Mouse (Mus musculus): ENCODE data around the gene Samm50.
"Not testable (repeated sequence)": the region's sequence is repeated elsewhere in the genome, so short reads cannot be mapped to it uniquely, and the experiment has no call there.

Gene Samm50

DNA sequence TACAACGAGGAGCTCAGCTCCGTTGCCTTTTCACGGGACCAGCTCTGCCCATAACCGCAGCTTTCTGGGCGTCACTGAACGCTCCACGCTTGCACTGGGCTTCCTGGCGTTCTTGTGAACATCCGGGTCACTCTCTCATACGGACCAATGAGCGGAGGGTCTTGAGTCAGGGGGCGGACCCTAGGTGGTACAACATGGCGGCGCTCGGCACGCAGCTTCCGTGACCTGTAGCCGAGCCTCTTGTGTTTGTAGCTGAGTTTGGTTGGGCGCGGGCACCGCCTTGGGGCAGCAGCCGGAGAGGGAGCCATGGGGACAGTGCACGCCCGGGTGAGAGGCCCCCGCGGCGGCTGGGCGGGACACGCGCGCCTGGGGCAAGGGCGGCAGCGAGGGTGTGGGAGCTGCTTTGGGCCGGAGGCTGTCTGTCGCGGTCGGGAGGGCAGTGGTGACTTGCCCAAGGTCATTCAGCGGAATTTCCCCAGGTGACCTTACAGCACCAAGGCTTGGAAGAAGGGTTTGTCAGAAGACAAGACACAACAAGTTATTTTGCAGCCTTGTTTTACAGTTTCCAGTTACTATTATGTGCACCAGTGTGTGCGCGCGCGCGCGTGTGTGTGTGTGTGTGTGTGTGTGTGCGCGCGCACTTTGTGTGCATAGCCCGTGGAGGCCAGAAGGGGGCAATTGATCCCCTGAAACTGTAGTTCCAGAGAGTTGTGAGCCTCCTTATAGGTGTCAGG, at the start of gene Samm50:
Gene Samm50, plus strand, starts transcription at position 184 of the 734 bp plus-strand sequence.
- DNase-seq, result peak; percentile 86 to 89

GRCm38 (mm10) chr15:84156158-84156557, 35.9 kb upstream of the Samm50 start:
- no peak for DNase-seq

DNA sequence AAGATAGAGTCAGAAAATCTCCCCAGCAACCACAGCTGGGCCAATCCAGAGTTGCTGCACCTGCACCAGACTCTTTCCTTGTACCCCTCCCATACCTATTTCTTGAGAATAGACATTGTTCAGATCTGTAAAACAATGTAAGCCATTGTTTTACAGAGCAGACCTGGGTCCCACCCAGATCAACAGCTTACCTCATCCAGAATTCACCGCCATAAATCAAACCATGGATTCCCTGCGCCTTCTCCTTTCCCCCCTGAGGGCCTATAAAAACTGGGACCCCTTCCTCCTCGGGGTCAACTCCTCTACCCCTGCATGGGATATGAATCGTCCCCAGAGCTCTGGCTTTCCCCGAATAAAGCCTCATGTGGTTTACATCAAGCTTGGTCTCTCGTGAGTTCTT, 34.5 kb upstream of the Samm50 start:
- DNase-seq, result not testable (repeated sequence)

DNA sequence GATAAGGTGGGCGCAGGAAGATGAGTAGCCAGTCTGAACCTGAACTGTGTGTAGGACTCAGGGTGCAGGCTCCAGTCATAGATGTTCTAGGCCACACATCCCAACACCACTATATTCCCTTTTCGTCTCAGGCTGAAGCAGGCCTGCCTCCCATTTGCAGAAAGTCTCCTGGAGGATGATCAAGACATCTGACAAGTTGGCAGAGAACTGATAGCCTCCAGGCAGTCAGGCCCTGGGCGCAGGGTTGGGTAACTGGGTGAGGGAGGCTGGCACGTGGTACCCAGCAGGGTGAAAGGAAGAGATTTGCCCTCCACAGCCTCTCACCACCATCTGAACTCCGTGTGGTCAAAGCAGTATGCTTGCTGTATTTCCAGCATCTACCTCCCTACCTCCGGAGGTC, 30.2 kb upstream of the Samm50 start:
- no peak for DNase-seq

DNA sequence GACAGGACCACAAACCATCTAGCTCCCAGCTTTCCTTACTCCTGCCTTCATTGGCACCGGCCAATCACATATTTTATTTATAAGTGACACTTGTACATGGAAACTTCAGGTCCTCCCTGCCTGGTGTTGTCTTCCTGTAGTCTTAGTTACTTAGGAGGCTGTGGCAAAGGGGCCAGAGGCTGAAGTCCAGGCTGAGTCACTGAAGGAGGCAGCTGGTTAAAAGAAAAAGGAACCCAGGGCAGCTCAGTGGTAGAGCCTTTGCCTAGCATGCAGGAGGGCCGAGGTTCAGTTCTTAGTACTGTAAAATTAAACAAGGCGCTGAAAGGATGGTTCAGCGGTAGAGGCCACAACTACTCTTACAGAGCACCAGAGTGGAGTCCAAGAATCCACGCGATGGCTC, 25.2 kb upstream of the Samm50 start:
- DNase-seq, result no peak

DNA sequence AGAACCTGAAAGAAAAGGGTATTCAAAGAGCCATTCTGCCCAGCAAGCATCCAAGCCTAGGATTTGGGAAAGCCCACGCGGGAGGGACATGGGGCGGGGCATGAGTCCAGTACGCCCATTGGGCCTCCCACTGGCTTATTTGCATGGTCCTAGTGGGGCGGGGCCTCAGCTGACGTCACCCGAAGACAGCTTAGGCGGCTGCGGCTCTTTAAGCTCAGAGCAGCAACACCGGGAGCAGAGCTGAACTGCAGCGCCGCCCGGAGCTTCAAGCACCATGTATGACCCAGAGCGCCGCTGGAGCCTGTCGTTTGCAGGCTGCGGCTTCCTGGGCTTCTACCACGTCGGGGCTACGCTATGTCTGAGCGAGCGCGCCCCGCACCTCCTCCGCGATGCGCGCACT, 24.4 kb upstream of the Samm50 start, which contains the start of gene Pnpla3:
Gene Pnpla3, plus strand, starts transcription at position 238 of the 400 bp plus-strand sequence.
- peak; percentile 63 to 73 for DNase-seq

DNA sequence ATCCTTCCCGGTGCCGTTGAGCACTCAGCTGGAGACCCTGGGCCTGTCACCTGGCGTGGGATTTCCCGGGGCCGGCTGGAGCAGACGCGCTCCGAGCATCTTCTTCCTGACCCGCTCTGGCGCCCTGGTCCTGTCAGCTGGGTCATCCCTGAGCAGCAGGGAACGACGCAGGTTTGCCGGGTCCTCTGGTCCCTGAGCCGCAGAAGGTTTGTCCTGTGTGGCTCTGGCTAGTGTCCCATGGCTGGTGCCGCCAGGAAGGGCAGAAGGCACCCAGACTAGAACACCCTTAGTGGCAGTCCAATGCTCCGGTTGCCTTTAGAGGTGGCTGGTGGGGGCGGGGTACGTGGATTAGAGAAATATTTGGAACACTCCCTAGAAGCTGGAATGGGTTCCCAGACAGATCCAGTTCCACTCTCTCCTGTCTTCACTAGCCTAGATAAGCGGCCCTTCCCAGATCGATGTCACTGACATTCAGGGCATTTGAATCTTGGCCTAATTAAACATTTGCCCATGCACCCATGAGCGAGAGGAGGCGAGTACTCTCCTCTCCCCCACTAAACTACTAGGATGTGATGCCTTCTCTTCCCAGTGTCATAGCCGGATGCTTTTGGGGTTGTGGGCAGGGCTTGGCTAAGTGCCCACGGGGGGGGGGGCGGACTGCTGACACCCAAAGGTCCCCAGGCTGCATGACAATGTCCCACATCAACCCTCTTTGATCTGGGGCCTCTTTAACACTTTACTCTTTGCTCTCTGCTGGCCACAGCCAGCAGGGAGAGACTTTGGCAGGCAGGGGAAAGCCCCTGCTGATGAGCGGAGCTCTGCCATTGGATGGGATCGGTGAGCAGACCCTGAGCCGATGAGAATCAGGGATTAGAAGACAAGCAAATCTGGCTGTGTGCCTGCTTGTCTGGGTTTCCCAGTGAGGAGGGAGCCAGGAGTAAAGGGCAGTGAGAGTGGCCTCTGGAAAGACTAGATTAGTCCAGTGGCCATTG, 23.6 kb upstream of the Samm50 start:
- no peak for DNase-seq

DNA sequence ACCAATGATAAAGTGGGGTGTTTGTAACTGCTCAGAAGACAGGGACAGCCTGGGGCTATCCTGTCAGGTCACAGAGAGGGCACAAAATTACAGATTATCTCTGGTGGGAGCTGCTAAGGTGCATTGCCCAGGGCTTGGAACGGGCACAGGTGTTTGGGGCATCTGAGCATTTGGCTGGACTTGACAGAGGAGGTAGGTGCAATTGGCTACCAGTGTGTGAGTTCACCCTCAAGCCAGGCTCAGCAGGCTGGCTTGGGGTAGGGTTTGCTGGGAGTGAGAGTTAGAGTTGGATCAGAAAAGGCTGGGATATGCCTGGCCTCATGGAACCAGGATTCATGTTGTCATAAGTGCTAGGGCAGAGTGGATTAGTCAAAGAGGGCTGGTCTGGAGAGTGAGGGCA, 22.5 kb upstream of the Samm50 start:
- DNase-seq, result no peak

- DNase-seq, result no peak
Measured at GRCm38 (mm10) chr15:84171166-84171565, 20.9 kb upstream of the Samm50 start.

DNA sequence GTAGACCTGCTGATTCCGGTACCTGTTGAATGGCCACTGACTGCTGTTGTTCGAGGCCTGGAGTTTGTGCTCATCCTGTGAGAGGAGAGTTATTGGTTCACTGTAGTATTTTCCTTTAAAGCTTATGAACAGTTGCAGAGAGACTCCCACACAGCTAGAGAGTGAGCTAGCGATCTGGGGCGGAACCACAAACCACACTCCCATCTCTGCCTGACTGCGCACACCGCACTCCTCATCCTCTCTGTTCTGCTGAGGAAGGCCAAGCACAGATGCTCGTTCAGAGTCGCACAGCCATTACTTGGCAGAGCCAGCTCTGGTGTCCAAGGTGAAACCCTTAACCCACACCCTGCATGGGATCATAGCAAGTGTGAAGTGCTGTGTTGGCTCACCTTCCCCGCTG, 13.3 kb upstream of the Samm50 start:
- no peak for DNase-seq

GRCm38 (mm10) chr15:84182000-84182399, 10.0 kb upstream of the Samm50 start:
- DNase-seq, result no peak

DNA sequence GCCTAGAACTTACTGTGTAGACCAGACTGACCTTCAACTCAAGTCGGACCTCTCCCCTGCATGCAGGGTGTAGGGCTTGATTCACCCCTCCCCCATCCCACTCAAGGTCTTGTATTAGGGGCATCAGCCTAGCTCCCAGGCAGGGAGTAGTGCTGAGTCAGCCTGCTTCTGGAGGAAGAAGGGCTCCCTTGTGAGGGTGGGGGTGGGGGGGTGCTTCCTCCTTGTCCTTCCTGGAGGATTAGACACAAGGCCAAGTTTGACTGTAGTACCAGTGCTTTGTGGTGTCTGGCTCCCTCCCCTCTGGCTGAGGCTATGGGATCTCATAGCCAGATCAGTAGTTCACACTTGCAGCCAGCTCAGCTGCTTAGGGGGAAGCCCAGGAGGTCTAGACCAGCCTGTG, 8.1 kb upstream of the Samm50 start:
- DNase-seq, result no peak

- no peak for DNase-seq
Measured at GRCm38 (mm10) chr15:84186196-84186595, 5.8 kb upstream of the Samm50 start.

GRCm38 (mm10) chr15:84188887-84189530, 3.0 kb upstream of the Samm50 start:
- DNase-seq, result no peak

GRCm38 (mm10) chr15:84189881-84190280, 2.2 kb upstream of the Samm50 start:
- DNase-seq, result no peak

DNA sequence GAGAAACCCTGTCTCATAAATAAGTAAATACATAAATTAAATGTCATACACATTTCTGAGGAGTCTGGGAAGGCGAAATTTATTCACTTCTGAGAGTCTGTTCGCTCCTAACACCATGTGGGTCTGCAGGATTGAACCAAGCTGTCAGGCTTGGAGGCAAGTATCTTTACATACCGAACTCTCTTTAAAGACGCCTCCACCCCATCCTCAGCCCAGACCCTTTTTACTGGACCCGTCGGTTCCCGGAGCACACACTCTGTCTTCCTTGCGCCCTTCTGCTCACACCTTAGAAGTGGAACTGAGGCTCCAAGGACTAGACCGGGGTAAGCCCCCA, 350 bp upstream of the Samm50 start:
- DNase-seq, result no peak

GRCm38 (mm10) chr15:84196486-84197165, 4.6 kb downstream of the Samm50 start:
- no peak for DNase-seq

- no peak for DNase-seq
Measured at GRCm38 (mm10) chr15:84207327-84207726, 15.3 kb downstream of the Samm50 start.

DNA sequence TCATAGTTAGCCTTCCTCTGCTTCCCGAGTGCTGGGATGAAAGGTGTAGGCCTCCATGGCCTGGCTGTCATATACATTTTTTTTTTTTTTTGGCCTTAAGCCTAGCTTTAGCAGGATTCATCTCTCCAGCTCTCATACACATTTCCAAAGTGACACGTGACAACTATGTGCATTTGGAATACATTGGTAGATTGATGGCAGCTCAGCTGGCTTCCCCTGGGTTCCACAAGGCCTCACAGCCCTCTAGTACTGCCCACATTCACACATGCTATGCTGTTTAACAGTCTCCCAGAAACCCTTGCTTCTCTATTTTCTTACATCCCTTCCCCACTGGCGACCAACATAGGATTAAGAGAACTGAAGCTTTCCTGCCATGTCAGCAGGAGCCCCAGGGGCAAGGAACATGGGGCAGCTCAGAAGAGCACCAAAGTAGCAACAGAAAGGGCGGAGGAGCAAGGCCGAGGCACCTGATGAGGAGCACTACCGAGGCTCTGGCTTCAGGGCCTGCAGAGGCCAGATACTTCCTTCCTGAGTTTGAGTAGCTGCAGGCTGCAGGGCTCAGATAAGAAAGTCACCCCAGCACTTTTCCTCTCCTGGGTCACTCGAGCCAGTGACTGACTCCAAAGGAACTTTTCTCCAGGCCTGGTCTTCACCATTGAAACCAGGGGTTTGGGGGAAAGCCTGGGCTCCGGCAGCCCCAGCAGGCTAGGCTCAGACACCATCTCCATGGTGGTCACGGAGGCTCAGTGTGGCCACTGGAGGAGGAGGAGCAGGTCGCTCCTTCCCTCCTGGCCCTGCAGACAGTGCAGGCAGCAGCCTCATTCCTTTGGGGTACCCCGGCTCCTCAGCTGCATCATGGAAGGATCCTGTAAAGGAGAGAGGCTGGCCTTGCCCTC, 17.7 kb downstream of the Samm50 start:
- no peak for DNase-seq

- no peak for DNase-seq
Measured at GRCm38 (mm10) chr15:84210461-84210860, 18.4 kb downstream of the Samm50 start.

- no peak for DNase-seq
Measured at GRCm38 (mm10) chr15:84210941-84211340, 18.9 kb downstream of the Samm50 start.

DNA sequence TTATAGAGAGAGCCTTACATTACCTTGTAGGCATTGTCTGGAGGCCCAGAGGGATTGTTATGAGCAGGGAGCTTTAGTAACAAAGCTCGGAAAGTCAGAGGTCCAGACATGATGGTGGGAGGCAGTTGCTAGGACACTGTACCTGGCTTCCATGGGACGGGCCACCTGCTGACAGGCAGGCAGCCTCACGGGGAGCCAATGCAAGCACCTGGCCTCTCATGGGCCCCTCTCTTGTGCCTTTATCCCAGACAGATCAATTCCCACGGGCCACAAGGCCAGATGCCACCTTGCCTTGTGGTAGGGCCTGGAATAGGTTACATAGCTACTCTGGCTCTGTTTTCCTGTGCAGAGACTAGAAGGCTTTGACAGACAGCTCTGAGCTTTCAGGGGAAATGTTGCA, 19.5 kb downstream of the Samm50 start:
- DNase-seq, result no peak

All from thymus, postnatal 36 days (tissue).